8 mouse cellular contexts compared by ENCODE assay signal in the genomic region with DNA sequence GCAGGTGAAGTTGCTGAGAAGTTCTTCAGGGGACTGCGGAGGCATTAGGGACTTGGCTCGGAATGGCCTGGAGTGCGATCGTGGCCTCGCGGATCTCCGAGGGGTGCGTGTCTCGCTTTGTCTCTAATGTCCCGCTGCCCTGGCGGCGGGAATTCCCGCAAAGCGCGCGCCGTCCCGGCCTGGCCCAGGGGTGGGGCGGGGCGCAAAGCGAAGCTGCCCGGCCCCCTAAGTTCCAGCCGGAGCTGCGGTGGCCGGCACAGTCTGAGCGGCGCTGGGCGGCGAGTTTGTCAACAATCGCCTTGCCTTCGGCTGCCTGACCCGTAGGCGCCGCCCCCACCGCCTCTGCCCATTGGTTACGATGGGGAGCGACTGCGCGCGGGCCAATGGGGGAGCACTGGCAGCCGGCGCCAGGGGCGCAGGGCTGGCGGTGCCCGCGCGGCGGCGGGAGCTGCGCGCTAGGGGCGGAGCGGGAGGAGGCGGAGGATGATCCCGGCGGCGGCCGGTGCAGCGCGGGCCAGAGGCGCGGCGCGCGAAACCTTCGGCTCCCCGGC. TPM values are rescaled to one million over a fixed set of nuclear protein-coding genes. Genes with fewer than 3 reads are reported as not detected.
DNase-seq lines count a peak whose midpoint lies in the region; ATAC-seq and TF ChIP-seq lines count a peak whose summit lies in the region.

No protein-coding gene starts in this region.

- peak; percentile 86 for DNase-seq in c-Kit-positive CD71-positive TER-119-positive erythroid progenitor cells, embryonic 14.5 days (ENCODE audit: low spot score)
- peak; percentile 96 for DNase-seq in heart, postnatal 0 days (ENCODE audit: low spot score)
- peak; percentile 96 to 98 for DNase-seq in kidney, postnatal 4 days

- H3K9me3 ChIP-seq in E14TG2a.4 (ENCODE audit: low read length) = no peaks in the 10 kb centered on the region
- no peaks in the 10 kb centered on the region for H3K9me3 ChIP-seq in forebrain, embryonic 12.5 days
- H3K9me3 ChIP-seq in heart, postnatal 0 days (replicated peaks; ENCODE audit: control insufficient read depth, low read length) = no peaks in the 10 kb centered on the region
- H3K9me3 ChIP-seq in liver, embryonic 15.5 days (replicated peaks) = no peaks in the 10 kb centered on the region
- H3K9me3 ChIP-seq in neural tube, embryonic 13.5 days = no peaks in the 10 kb centered on the region

- H3K27ac ChIP-seq in forebrain, embryonic 12.5 days = peak overlapping the region; percentile 86
- peak overlapping the region; percentile 95 for H3K27ac ChIP-seq in heart, postnatal 0 days (ENCODE audit: low read depth)
- H3K27ac ChIP-seq in liver, embryonic 15.5 days (replicated peaks) = peak overlapping the region; percentile 71
- H3K27ac ChIP-seq in neural tube, embryonic 13.5 days (replicated peaks) = peak overlapping the region; percentile 88
- peak overlapping the region; percentile 41 for H3K27ac ChIP-seq in testis, adult 2 months (ENCODE audit: control insufficient read depth, insufficient read depth, low read depth, low read length)

- TF ChIP-seq CTCF in E14TG2a.4 (conservative IDR thresholded peaks at IDR 0.05; ENCODE audit: low read length) = no peak
- no peak for TF ChIP-seq CTCF in heart, postnatal 0 days (IDR thresholded peaks at IDR 0.05; ENCODE audit: low read depth)
- TF ChIP-seq CTCF in testis, adult 2 months (IDR thresholded peaks at IDR 0.05; ENCODE audit: control insufficient read depth, insufficient read depth, insufficient replicate concordance, low read depth, low read length) = no peak

- 0% methylated on average over 67 of the region's 67 CpGs for WGBS in forebrain, embryonic 12.5 days
- under 1% methylated on average over 48 of the region's 67 CpGs for whole genome bisulfite sequencing in heart, postnatal 0 days
- WGBS in liver, embryonic 15.5 days (ENCODE audit: insufficient replicate concordance) = under 1% methylated on average over 67 of the region's 67 CpGs
- WGBS in neural tube, embryonic 13.5 days = under 1% methylated on average over 67 of the region's 67 CpGs

- peaks cover 45% of the 10 kb centered on the region for H3K27me3 ChIP-seq in E14TG2a.4 (ENCODE audit: insufficient read depth, low read length)
- H3K27me3 ChIP-seq in forebrain, embryonic 12.5 days = peaks cover 34% of the 10 kb centered on the region
- 0 out of 2 replicates have a peak, but pooled peaks cover 1% of the 10 kb centered on the region for H3K27me3 ChIP-seq in heart, postnatal 0 days (ENCODE audit: control insufficient read depth, insufficient read depth, low read length)
- H3K27me3 ChIP-seq in liver, embryonic 15.5 days = peaks cover 57% of the 10 kb centered on the region
- H3K27me3 ChIP-seq in neural tube, embryonic 13.5 days = peaks cover 30% of the 10 kb centered on the region
- peaks cover 3% of the 10 kb centered on the region; the same call in 1 of the 2 replicates for H3K27me3 ChIP-seq in testis, adult 2 months (ENCODE audit: control insufficient read depth, insufficient read depth, low read length)

- peak; percentile 50; the same call in 1 of the 2 replicates for TF ChIP-seq POLR2A in testis, adult 2 months (IDR thresholded peaks at IDR 0.05; ENCODE audit: control insufficient read depth, low read depth, low read length)

- peaks cover 35% of the 10 kb centered on the region for H3K36me3 ChIP-seq in E14TG2a.4 (ENCODE audit: insufficient read depth, low read length)
- H3K36me3 ChIP-seq in forebrain, embryonic 12.5 days (replicated peaks) = peaks cover 15% of the 10 kb centered on the region
- peaks cover 27% of the 10 kb centered on the region for H3K36me3 ChIP-seq in heart, postnatal 0 days (replicated peaks; ENCODE audit: control insufficient read depth, insufficient read depth, low read length)
- H3K36me3 ChIP-seq in liver, embryonic 15.5 days (replicated peaks) = peaks cover 28% of the 10 kb centered on the region; the same call in 1 of the 2 replicates
- H3K36me3 ChIP-seq in neural tube, embryonic 13.5 days = peaks cover 10% of the 10 kb centered on the region
- H3K36me3 ChIP-seq in testis, adult 2 months (ENCODE audit: control insufficient read depth, insufficient read depth, low read length) = no peaks in the 10 kb centered on the region

- peak; percentile 91 for ATAC-seq in forebrain, embryonic 12.5 days (ENCODE audit: low FRiP score)
- peak; percentile 84 for ATAC-seq in heart, postnatal 0 days (ENCODE audit: insufficient read depth, low read depth)
- ATAC-seq in liver, embryonic 15.5 days (ENCODE audit: insufficient read depth) = peak; percentile 89
- peak; percentile 91 for ATAC-seq in neural tube, embryonic 13.5 days (ENCODE audit: low read depth)

- peak overlapping the region; percentile 98 for H3K4me2 ChIP-seq in forebrain, embryonic 12.5 days
- peak overlapping the region; percentile 89 for H3K4me2 ChIP-seq in heart, postnatal 0 days (ENCODE audit: low read depth, low read length)
- peak overlapping the region; percentile 98 for H3K4me2 ChIP-seq in liver, embryonic 15.5 days
- peak overlapping the region; percentile 85 for H3K4me2 ChIP-seq in neural tube, embryonic 13.5 days

- no peak for TF ChIP-seq EP300 in heart, postnatal 0 days (IDR thresholded peaks at IDR 0.05; ENCODE audit: low read depth)

- peak overlapping the region; percentile 90 for H3K4me3 ChIP-seq in E14TG2a.4 (replicated peaks; ENCODE audit: low read length)
- peak overlapping the region; percentile 74 for H3K4me3 ChIP-seq in forebrain, embryonic 12.5 days (replicated peaks)
- peak overlapping the region; percentile 67 for H3K4me3 ChIP-seq in heart, postnatal 0 days (ENCODE audit: low read depth, low read length)
- peak overlapping the region; percentile 75 for H3K4me3 ChIP-seq in liver, embryonic 15.5 days (replicated peaks)
- H3K4me3 ChIP-seq in neural tube, embryonic 13.5 days = peak overlapping the region; percentile 64
- H3K4me3 ChIP-seq in testis, adult 2 months (ENCODE audit: control insufficient read depth, low read depth, low read length) = peak overlapping the region; percentile 95

- H3K4me1 ChIP-seq in E14TG2a.4 (replicated peaks; ENCODE audit: low read depth, low read length) = peaks cover 53% of the 10 kb centered on the region
- peaks cover 51% of the 10 kb centered on the region for H3K4me1 ChIP-seq in forebrain, embryonic 12.5 days
- H3K4me1 ChIP-seq in heart, postnatal 0 days (ENCODE audit: control insufficient read depth, insufficient read depth) = peaks cover 36% of the 10 kb centered on the region
- H3K4me1 ChIP-seq in liver, embryonic 15.5 days (replicated peaks) = peaks cover 56% of the 10 kb centered on the region
- H3K4me1 ChIP-seq in neural tube, embryonic 13.5 days (replicated peaks) = peaks cover 68% of the 10 kb centered on the region
- peaks cover 34% of the 10 kb centered on the region for H3K4me1 ChIP-seq in testis, adult 2 months (ENCODE audit: control insufficient read depth, insufficient read depth, low read length)

- H3K9ac ChIP-seq in forebrain, embryonic 12.5 days = peak overlapping the region; percentile 74
- peak overlapping the region; percentile 62 for H3K9ac ChIP-seq in heart, postnatal 0 days (replicated peaks; ENCODE audit: low read depth, low read length)
- peak overlapping the region; percentile 72 for H3K9ac ChIP-seq in liver, embryonic 15.5 days
- peak overlapping the region; percentile 86 for H3K9ac ChIP-seq in neural tube, embryonic 13.5 days

RNA-seq across cellular contexts. Expression of gene Bcl2l11, which starts 1.4 kb away (rescaled TPM):
- 18.8 and 19.6 TPM in 2 replicates for polyA plus RNA-seq in forebrain, embryonic 12.5 days (2016; fragmentation: Nextera tagmentation; extraction: Ambion mirVana)
- total RNA-seq in heart, postnatal 0 days (2014; rRNA removed; ENCODE audit: low replicate concordance) = 26.1 and 26.6 TPM in 2 replicates
- polyA plus RNA-seq in heart, postnatal 0 days (2015; fragmentation: Nextera tagmentation; extraction: Ambion mirVana) = 18.2 and 22.4 TPM in 2 replicates
- polyA plus RNA-seq in liver, embryonic 15.5 days (2015; fragmentation: Nextera tagmentation; extraction: Ambion mirVana) = 4.9 and 6.1 TPM in 2 replicates
- 14.6 and 14.8 TPM in 2 replicates for polyA plus RNA-seq in neural tube, embryonic 13.5 days (2015; fragmentation: Nextera tagmentation; extraction: Ambion mirVana)
- polyA plus RNA-seq in testis, adult 2 months (2012; rRNA removed) = 59.1 and 63.3 TPM in 2 replicates

Comparison
In these comparisons a context has a peak if more than half of its experiments do, and no peak if none do; other contexts are left out.
1. Peak in every context shown above with its lines: DNase-seq, ATAC-seq, H3K4me3 ChIP-seq and H3K27ac ChIP-seq.
2. H3K27ac ChIP-seq: peak in every context shown above with its lines; median percentile 95 in heart, postnatal 0 days; 88 in neural tube, embryonic 13.5 days; 86 in forebrain, embryonic 12.5 days; 71 in liver, embryonic 15.5 days; 41 in testis, adult 2 months.